Comparison of ENCODE assay signal across 8 mouse cellular contexts in the genomic region with DNA sequence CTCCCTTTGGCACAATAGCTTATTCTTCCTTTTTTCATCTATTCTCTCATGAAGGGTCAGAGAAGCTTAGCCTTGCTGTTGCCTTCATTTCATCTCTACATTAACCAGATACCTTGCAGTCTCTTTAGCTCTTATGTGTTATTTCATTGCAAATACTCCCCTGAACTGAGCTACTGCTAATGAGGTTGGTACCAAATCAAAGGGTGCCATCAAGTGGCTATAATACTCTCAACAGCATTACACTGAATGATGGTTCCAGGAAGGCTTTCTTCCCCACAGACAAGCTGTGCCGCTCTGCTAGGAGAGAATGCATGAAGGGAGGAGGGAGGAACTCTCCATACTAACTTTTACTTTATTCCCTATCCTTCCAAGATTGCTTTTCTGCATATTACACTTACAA.
DNase-seq lines count a peak whose midpoint lies in the region; ATAC-seq and TF ChIP-seq lines count a peak whose summit lies in the region.

No protein-coding gene starts in this region.

- peaks cover 4% of the 10 kb centered on the region; the same call in 1 of the 2 replicates for H3K4me1 ChIP-seq in forebrain, embryonic 11.5 days (replicated peaks; ENCODE audit: control insufficient read depth, insufficient read depth, low read length)
- peaks cover 20% of the 10 kb centered on the region for H3K4me1 ChIP-seq in forebrain, embryonic 10.5 days
- H3K4me1 ChIP-seq in midbrain, embryonic 14.5 days (ENCODE audit: control insufficient read depth, insufficient read depth, low read length), result no peaks in the 10 kb centered on the region

- WGBS in forebrain, embryonic 11.5 days, result 10% methylated on average over 1 of the region's 1 CpGs
- WGBS in forebrain, embryonic 10.5 days, result 38% methylated on average over 1 of the region's 1 CpGs
- 11% methylated on average over 1 of the region's 1 CpGs for WGBS in midbrain, embryonic 14.5 days

- TF ChIP-seq CTCF in left cerebral cortex, adult 2 months (IDR thresholded peaks at IDR 0.05), result peak; percentile 58

- H3K27me3 ChIP-seq in forebrain, embryonic 11.5 days (ENCODE audit: control insufficient read depth, insufficient read depth, low read length), result no peaks in the 10 kb centered on the region
- no peaks in the 10 kb centered on the region for H3K27me3 ChIP-seq in forebrain, embryonic 10.5 days (ENCODE audit: poor library complexity, severe bottlenecking)
- no peaks in the 10 kb centered on the region for H3K27me3 ChIP-seq in midbrain, embryonic 14.5 days (ENCODE audit: control insufficient read depth, insufficient read depth, low read length)

- H3K36me3 ChIP-seq in forebrain, embryonic 11.5 days (ENCODE audit: control insufficient read depth, insufficient read depth, low read length), result no peaks in the 10 kb centered on the region
- H3K36me3 ChIP-seq in forebrain, embryonic 10.5 days (replicated peaks), result no peaks in the 10 kb centered on the region
- no peaks in the 10 kb centered on the region for H3K36me3 ChIP-seq in midbrain, embryonic 14.5 days (ENCODE audit: control insufficient read depth, insufficient read depth, low read length)

- H3K9me3 ChIP-seq in forebrain, embryonic 11.5 days (ENCODE audit: control insufficient read depth, low read length), result no peaks in the 10 kb centered on the region
- H3K9me3 ChIP-seq in forebrain, embryonic 10.5 days, result no peaks in the 10 kb centered on the region
- H3K9me3 ChIP-seq in midbrain, embryonic 14.5 days (ENCODE audit: control insufficient read depth, low read length), result no peaks in the 10 kb centered on the region

- no peak overlapping the region for H3K4me3 ChIP-seq in forebrain, embryonic 11.5 days (ENCODE audit: low read depth, low read length)
- no peak overlapping the region for H3K4me3 ChIP-seq in forebrain, embryonic 10.5 days
- H3K4me3 ChIP-seq in left cerebral cortex, adult 2 months, result no peak overlapping the region
- no peak overlapping the region for H3K4me3 ChIP-seq in midbrain, embryonic 14.5 days (replicated peaks; ENCODE audit: low read depth, low read length)

- no peak overlapping the region for H3K9ac ChIP-seq in forebrain, embryonic 11.5 days (ENCODE audit: low read length)
- no peak overlapping the region for H3K9ac ChIP-seq in midbrain, embryonic 14.5 days (replicated peaks; ENCODE audit: low read length)

- H3K4me2 ChIP-seq in forebrain, embryonic 11.5 days (ENCODE audit: low read depth, low read length, severe bottlenecking), result no peak overlapping the region
- no peak overlapping the region for H3K4me2 ChIP-seq in midbrain, embryonic 14.5 days (ENCODE audit: low read length)

- intact Hi-C loops in left cerebral cortex, adult 2 months (cut with DNase I), result loop anchor here (5.0 to 10.0 kb wide), 2 partner anchors 212 to 539 kb away; no protein-coding TSS in a partner anchor
- intact Hi-C loops in left cerebral cortex, postnatal 4 days (cut with DNase I), result no loop called here

- no peak overlapping the region for H3K27ac ChIP-seq in forebrain, embryonic 11.5 days (ENCODE audit: low read depth, low read length)
- no peak overlapping the region for H3K27ac ChIP-seq in forebrain, embryonic 10.5 days
- no peak overlapping the region for H3K27ac ChIP-seq in left cerebral cortex, adult 2 months
- no peak overlapping the region for H3K27ac ChIP-seq in midbrain, embryonic 14.5 days (replicated peaks; ENCODE audit: low read depth, low read length)

- ATAC-seq in forebrain, embryonic 11.5 days (replicated peaks; ENCODE audit: low FRiP score), result peak; percentile 72
- ATAC-seq in midbrain, embryonic 14.5 days (ENCODE audit: low FRiP score, low TSS enrichment), result peak; percentile 74; the same call in 1 of the 2 replicates
- ATAC-seq in megakaryocyte, adult 5-6 weeks (ENCODE audit: poor library complexity, severe bottlenecking), result no peak

- no peak for DNase-seq in forebrain, embryonic 11.5 days (ENCODE audit: low spot score)
- no peak for DNase-seq in forebrain, embryonic 10.5 days (ENCODE audit: extremely low spot score, low spot score)
- no peak for DNase-seq in left cerebral cortex, adult 2 months (ENCODE audit: extremely low spot score in 1 of 2, low spot score in 2 of 2)
- DNase-seq in left cerebral cortex, postnatal 4 days, result no peak
- DNase-seq in c-Kit-positive CD71-positive TER-119-positive erythroid progenitor cells, embryonic 14.5 days (ENCODE audit: low spot score), result peak; percentile 4
- peak; percentile 79 for DNase-seq in midbrain, embryonic 14.5 days
- DNase-seq in kidney, adult 11 months, result no peak

Comparison
In these comparisons a context has a peak if more than half of its experiments do, and no peak if none do; other contexts are left out.
1. DNase-seq: peak in c-Kit-positive CD71-positive TER-119-positive erythroid progenitor cells, embryonic 14.5 days (single experiment) and midbrain, embryonic 14.5 days (single experiment); none in forebrain, embryonic 11.5 days (single experiment), forebrain, embryonic 10.5 days (single experiment), left cerebral cortex, adult 2 months (0 of 2), left cerebral cortex, postnatal 4 days (single experiment) and kidney, adult 11 months (single experiment).